ENCODE assay signal across 11 mouse cellular contexts in genomic region chr7:25088968-25089367, GRCm38 (mm10). TPM values are rescaled to one million over a fixed set of nuclear protein-coding genes. Genes with fewer than 3 reads are reported as not detected.
DNase-seq lines count a peak whose midpoint lies in the region; ATAC-seq and TF ChIP-seq lines count a peak whose summit lies in the region.
"Had no signal": no experiment of that assay in that cellular context is flagged by ENCODE, and none has a peak within 500 bp of the region (broad histone marks: within the 10 kb centered on the region; RNA-seq: fewer than 3 reads in every experiment).

No protein-coding gene starts in this region.

- H3K4me1 ChIP-seq in intestine, embryonic 16.5 days (ENCODE audit: control insufficient read depth, insufficient read depth, low read length): peaks cover 8% of the 10 kb centered on the region; the same call in 1 of the 2 replicates
- peaks cover 5% of the 10 kb centered on the region; the same call in 1 of the 2 replicates for H3K4me1 ChIP-seq in intestine, embryonic 15.5 days (replicated peaks)
- peaks cover 18% of the 10 kb centered on the region for H3K4me1 ChIP-seq in testis, adult 2 months (ENCODE audit: control insufficient read depth, insufficient read depth, low read length)
- no peaks in the 10 kb centered on the region for H3K4me1 ChIP-seq in midbrain, embryonic 16.5 days (ENCODE audit: control insufficient read depth, insufficient read depth, low read length)
- H3K4me1 ChIP-seq in forebrain, embryonic 14.5 days (ENCODE audit: control insufficient read depth, insufficient read depth, low read length): peaks cover 4% of the 10 kb centered on the region

- ATAC-seq in intestine, embryonic 16.5 days: no peak
- ATAC-seq in intestine, embryonic 15.5 days: no peak
- ATAC-seq in midbrain, embryonic 16.5 days: no peak
- no peak for ATAC-seq in forebrain, embryonic 14.5 days

- no peak for TF ChIP-seq POLR2A in testis, adult 2 months (IDR thresholded peaks at IDR 0.05; ENCODE audit: control insufficient read depth, low read depth, low read length)

- no peak overlapping the region for H3K4me3 ChIP-seq in intestine, embryonic 16.5 days (ENCODE audit: low read length)
- no peak overlapping the region for H3K4me3 ChIP-seq in intestine, embryonic 15.5 days (replicated peaks)
- peak overlapping the region; percentile 48 for H3K4me3 ChIP-seq in testis, adult 2 months (ENCODE audit: control insufficient read depth, low read depth, low read length)
- no peak overlapping the region for H3K4me3 ChIP-seq in midbrain, embryonic 16.5 days (ENCODE audit: low read depth, low read length)
- H3K4me3 ChIP-seq in forebrain, embryonic 14.5 days (ENCODE audit: low read depth, low read length): no peak overlapping the region
- H3K4me3 ChIP-seq: neural tube, embryonic 13.5 days had no signal

- no peaks in the 10 kb centered on the region for H3K9me3 ChIP-seq in intestine, embryonic 16.5 days (ENCODE audit: control insufficient read depth, low read length)
- no peaks in the 10 kb centered on the region for H3K9me3 ChIP-seq in intestine, embryonic 15.5 days
- no peaks in the 10 kb centered on the region for H3K9me3 ChIP-seq in midbrain, embryonic 16.5 days (replicated peaks; ENCODE audit: control insufficient read depth, low read length, poor library complexity, severe bottlenecking)
- no peaks in the 10 kb centered on the region for H3K9me3 ChIP-seq in forebrain, embryonic 14.5 days (replicated peaks; ENCODE audit: control insufficient read depth, low read length)
- H3K9me3 ChIP-seq: neural tube, embryonic 13.5 days had no signal

- H3K9ac ChIP-seq in intestine, embryonic 16.5 days (ENCODE audit: low read depth, low read length): 0 out of 2 replicates have a peak overlapping the region, but pooled peaks have one; percentile 9
- no peak overlapping the region for H3K9ac ChIP-seq in intestine, embryonic 15.5 days
- H3K9ac ChIP-seq in midbrain, embryonic 16.5 days (ENCODE audit: low read depth, low read length): 0 out of 2 replicates have a peak overlapping the region, but pooled peaks have one; percentile 10
- H3K9ac ChIP-seq in forebrain, embryonic 14.5 days (ENCODE audit: low read length): no peak overlapping the region
- H3K9ac ChIP-seq: neural tube, embryonic 13.5 days had no signal

- TF ChIP-seq CTCF in testis, adult 2 months (IDR thresholded peaks at IDR 0.05; ENCODE audit: control insufficient read depth, insufficient read depth, insufficient replicate concordance, low read depth, low read length): no peak

- no peaks in the 10 kb centered on the region for H3K27me3 ChIP-seq in intestine, embryonic 16.5 days (replicated peaks; ENCODE audit: control insufficient read depth, insufficient read depth, low read length)
- no peaks in the 10 kb centered on the region for H3K27me3 ChIP-seq in intestine, embryonic 15.5 days (replicated peaks)
- H3K27me3 ChIP-seq in testis, adult 2 months (ENCODE audit: control insufficient read depth, insufficient read depth, low read length): no peaks in the 10 kb centered on the region
- H3K27me3 ChIP-seq in midbrain, embryonic 16.5 days (ENCODE audit: control insufficient read depth, insufficient read depth, low read depth, low read length): no peaks in the 10 kb centered on the region
- no peaks in the 10 kb centered on the region for H3K27me3 ChIP-seq in forebrain, embryonic 14.5 days (replicated peaks; ENCODE audit: control insufficient read depth, insufficient read depth, low read length)
- H3K27me3 ChIP-seq: neural tube, embryonic 13.5 days had no signal

- no peak overlapping the region for H3K27ac ChIP-seq in intestine, embryonic 16.5 days (ENCODE audit: low read length)
- H3K27ac ChIP-seq in intestine, embryonic 15.5 days: no peak overlapping the region
- H3K27ac ChIP-seq in testis, adult 2 months (ENCODE audit: control insufficient read depth, insufficient read depth, low read depth, low read length): no peak overlapping the region
- no peak overlapping the region for H3K27ac ChIP-seq in midbrain, embryonic 16.5 days (ENCODE audit: low read length)
- H3K27ac ChIP-seq in forebrain, embryonic 14.5 days (ENCODE audit: low read depth, low read length): no peak overlapping the region
- H3K27ac ChIP-seq: neural tube, embryonic 13.5 days had no signal

- H3K36me3 ChIP-seq in intestine, embryonic 16.5 days (ENCODE audit: control insufficient read depth, insufficient read depth, low read length): peaks cover under 1% of the 10 kb centered on the region; the same call in 1 of the 2 replicates
- peaks cover 13% of the 10 kb centered on the region for H3K36me3 ChIP-seq in intestine, embryonic 15.5 days
- H3K36me3 ChIP-seq in testis, adult 2 months (ENCODE audit: control insufficient read depth, insufficient read depth, low read length): no peaks in the 10 kb centered on the region
- peaks cover 7% of the 10 kb centered on the region; the same call in 1 of the 2 replicates for H3K36me3 ChIP-seq in midbrain, embryonic 16.5 days (ENCODE audit: control insufficient read depth, insufficient read depth, low read length)
- H3K36me3 ChIP-seq in forebrain, embryonic 14.5 days (ENCODE audit: control insufficient read depth, insufficient read depth, low read length): peaks cover 28% of the 10 kb centered on the region

- H3K4me2 ChIP-seq in intestine, embryonic 16.5 days (ENCODE audit: low read depth, low read length): no peak overlapping the region
- no peak overlapping the region for H3K4me2 ChIP-seq in intestine, embryonic 15.5 days (replicated peaks)
- H3K4me2 ChIP-seq in midbrain, embryonic 16.5 days (ENCODE audit: low read length): no peak overlapping the region
- no peak overlapping the region for H3K4me2 ChIP-seq in forebrain, embryonic 14.5 days (ENCODE audit: low read length)
- H3K4me2 ChIP-seq: neural tube, embryonic 13.5 days had no signal

- 22% methylated on average over 11 of the region's 11 CpGs for WGBS in intestine, embryonic 16.5 days
- 26% methylated on average over 11 of the region's 11 CpGs for WGBS in intestine, embryonic 15.5 days
- 34% methylated on average over 11 of the region's 11 CpGs for WGBS in midbrain, embryonic 16.5 days
- 30% methylated on average over 11 of the region's 11 CpGs for WGBS in forebrain, embryonic 14.5 days

- no peak for DNase-seq in testis, postnatal 14 days (ENCODE audit: low spot score)
- DNase-seq in induced T-regulatory cell, adult 2 months (ENCODE audit: low read depth): peak; percentile 68
- no peak for DNase-seq in spleen, adult 12 weeks (ENCODE audit: low spot score)
- DNase-seq in forebrain, embryonic 14.5 days (ENCODE audit: low spot score): no peak
- DNase-seq: gastrocnemius, postnatal 36 days; lung, postnatal 14 days had no signal

RNA-seq across cellular contexts. Expression of gene Zfp574, which starts 16.6 kb away (rescaled TPM):
- 23.1 and 23.3 TPM in 2 replicates for polyA plus RNA-seq in intestine, embryonic 16.5 days (2015; fragmentation: Nextera tagmentation; extraction: Ambion mirVana)
- 24.7 and 25.3 TPM in 2 replicates for polyA plus RNA-seq in intestine, embryonic 15.5 days (2015; fragmentation: Nextera tagmentation; extraction: Ambion mirVana)
- 267 and 276 TPM in 2 replicates for polyA plus RNA-seq in testis, adult 2 months (2012; rRNA removed)
- polyA plus RNA-seq in midbrain, embryonic 16.5 days (2015; fragmentation: Nextera tagmentation; extraction: Ambion mirVana): 33.7 and 34.2 TPM in 2 replicates
- polyA plus RNA-seq in forebrain, embryonic 14.5 days (2014; fragmentation: Nextera tagmentation; extraction: Ambion mirVana): 18.9 and 28.4 TPM in 2 replicates

RNA-seq across cellular contexts. Expression of gene Grik5, which starts 16.8 kb away (rescaled TPM):
- polyA plus RNA-seq in intestine, embryonic 16.5 days (2015; fragmentation: Nextera tagmentation; extraction: Ambion mirVana): 1.5 and 1.9 TPM in 2 replicates
- polyA plus RNA-seq in intestine, embryonic 15.5 days (2015; fragmentation: Nextera tagmentation; extraction: Ambion mirVana): 3.3 and 3.7 TPM in 2 replicates
- 83.7 and 86.7 TPM in 2 replicates for polyA plus RNA-seq in testis, adult 2 months (2012; rRNA removed)
- 14.2 and 15.5 TPM in 2 replicates for polyA plus RNA-seq in midbrain, embryonic 16.5 days (2015; fragmentation: Nextera tagmentation; extraction: Ambion mirVana)
- polyA plus RNA-seq in forebrain, embryonic 14.5 days (2014; fragmentation: Nextera tagmentation; extraction: Ambion mirVana): 11.2 and 14.2 TPM in 2 replicates

Comparison
In these comparisons a context has a peak if more than half of its experiments do, and no peak if none do; other contexts are left out.
1. H3K9ac ChIP-seq: peak in intestine, embryonic 16.5 days (single experiment) and midbrain, embryonic 16.5 days (single experiment); none in intestine, embryonic 15.5 days (single experiment) and forebrain, embryonic 14.5 days (single experiment).